Mouse (Mus musculus) liver, postnatal 0 days (tissue): ENCODE data around the gene Olfr543.
"Not testable (repeated sequence)": the region's sequence is repeated elsewhere in the genome, so short reads cannot be mapped to it uniquely, and the experiment has no call there.

ENCODE experiments used
- CTCF ChIP-seq: sonication (generic); IDR thresholded peaks from 2 replicates; pipeline ENCODE4 v1.5.1; 2016; ENCODE audit warnings: antibody characterized with exemption, low read depth
- EP300 ChIP-seq: IDR thresholded peaks from 2 replicates; pipeline ENCODE4 v1.6.1; 2016; ENCODE audit warnings: antibody characterized with exemption, low read depth, mild to moderate bottlenecking

GRCm38 (mm10) chr7:102484766-102485165 is 3.3 kb upstream of the Olfr543 start:
- TF ChIP-seq CTCF: 0 out of 2 replicates have a peak, but pooled peaks have one; percentile 15
- not testable (repeated sequence) for TF ChIP-seq EP300
